Mouse (Mus musculus) brown adipose tissue, adult 24 weeks (tissue): ENCODE data around the gene Olfr1507. TPM values are rescaled to one million over a fixed set of nuclear protein-coding genes. Genes with fewer than 3 reads are reported as not detected.

Source experiments
- H3K27ac ChIP-seq: fragments of 200-500 bp; replicated peaks from 2 replicates; pipeline ENCODE4 v1.5.1; 2012; ENCODE audit warnings: low read depth, mild to moderate bottlenecking, low read length
- H3K4me1 ChIP-seq: fragments of 200-500 bp; 2 replicates; pipeline ENCODE4 v1.6.1; 2012; ENCODE audit warnings: low read length, mixed read lengths; ENCODE audit not compliant: control insufficient read depth, insufficient read depth, insufficient read length
- H3K4me3 ChIP-seq: fragments of 200-500 bp; 2 replicates; pipeline ENCODE4 v1.5.1; 2012; ENCODE audit warnings: low read depth, mild to moderate bottlenecking, low read length, moderate library complexity; ENCODE audit not compliant: insufficient read depth
- polyA plus RNA-seq: library from polyadenylated mRNA; stranded (reverse); fragments of >200 nt; gene quantifications from 2 replicates; pipeline ENCODE4 v1.2.4, GENCODE M21; 2012; ENCODE audit not compliant: missing spikeins, insufficient read depth, insufficient read length

Olfr1507 gene
- not detected in 2 replicates for polyA plus RNA-seq

GRCm38 (mm10) chr14:52495516-52495915, at the start of gene Olfr1507:
Gene Olfr1507 (minus strand): TSS chr14:52495749.
- Histone ChIP-seq H3K4me1 (no peaks in the 10 kb centered on the region), H3K4me3 (no peak within 1 kb of the TSS), H3K27ac (no peak within 1 kb of the TSS)

- no peak overlapping the region for H3K4me3 ChIP-seq
- no peaks in the 10 kb centered on the region for H3K4me1 ChIP-seq
- H3K27ac ChIP-seq: no peak overlapping the region
These were observed 37.8 kb upstream of the Olfr1507 start for GRCm38 (mm10) chr14:52533336-52533735.

GRCm38 (mm10) chr14:52524952-52525351, 29.4 kb upstream of the Olfr1507 start:
- H3K27ac ChIP-seq: no peak overlapping the region
- H3K4me3 ChIP-seq: no peak overlapping the region
- H3K4me1 ChIP-seq: no peaks in the 10 kb centered on the region

GRCm38 (mm10) chr14:52467395-52467794, 28.2 kb downstream of the Olfr1507 start, which contains the start of gene Olfr1508:
Gene Olfr1508 (minus strand): TSS chr14:52467495.
- Histone ChIP-seq H3K4me3 (no peak within 1 kb of the TSS), H3K4me1 (no peaks in the 10 kb centered on the region), H3K27ac (no peak within 1 kb of the TSS)

- Histone ChIP-seq H3K4me1 (no peaks in the 10 kb centered on the region), H3K4me3 (no peak overlapping the region), H3K27ac (no peak overlapping the region)
These were observed 29.8 kb downstream of the Olfr1507 start for GRCm38 (mm10) chr14:52465738-52466137.

- no peaks in the 10 kb centered on the region for H3K4me1 ChIP-seq
- H3K27ac ChIP-seq: no peak overlapping the region
- H3K4me3 ChIP-seq: no peak overlapping the region
These were observed 33.6 kb downstream of the Olfr1507 start for GRCm38 (mm10) chr14:52461928-52462327.

- Histone ChIP-seq H3K4me3 (no peak overlapping the region), H3K4me1 (no peaks in the 10 kb centered on the region)
These were observed 44.4 kb downstream of the Olfr1507 start for GRCm38 (mm10) chr14:52451138-52451537.

GRCm38 (mm10) chr14:52442690-52443089, 52.9 kb downstream of the Olfr1507 start, which contains the start of gene Olfr1509:
Gene Olfr1509 (plus strand): TSS chr14:52442990.
- no peak within 1 kb of the TSS for H3K27ac ChIP-seq
- no peaks in the 10 kb centered on the region for H3K4me1 ChIP-seq
- H3K4me3 ChIP-seq: no peak within 1 kb of the TSS

More at GRCm38 (mm10) chr14:52451138-52451537, 44.4 kb downstream of the Olfr1507 start:
- no peak overlapping the region for H3K27ac ChIP-seq

Other genes with a start within 250 kb of the Olfr1507 start
- 25.0 and 31.7 TPM in 2 replicates for gene Chd8, start 238.0 kb downstream of the Olfr1507 start, polyA plus RNA-seq
- 10.3 and 13.9 TPM in 2 replicates for gene Tox4, start 216.6 kb downstream of the Olfr1507 start, polyA plus RNA-seq
- gene Rab2b, start 216.2 kb downstream of the Olfr1507 start, polyA plus RNA-seq: 12.4 and 21.4 TPM in 2 replicates
- 10.4 and 17.8 TPM in 2 replicates for gene Mettl3, start 190.6 kb downstream of the Olfr1507 start, polyA plus RNA-seq
- 0.52 and 0.92 TPM in 2 replicates for gene Sall2, start 167.0 kb downstream of the Olfr1507 start, polyA plus RNA-seq
- gene Olfr1513, start 139.3 kb downstream of the Olfr1507 start, polyA plus RNA-seq: not detected in 2 replicates
- not detected in 2 replicates for gene Olfr1512, start 116.6 kb downstream of the Olfr1507 start, polyA plus RNA-seq
- gene Olfr1511, start 98.4 kb downstream of the Olfr1507 start, polyA plus RNA-seq: not detected in 2 replicates
- gene Olfr1510, start 81.4 kb downstream of the Olfr1507 start, polyA plus RNA-seq: not detected in 2 replicates
- not detected in 2 replicates for gene Olfr1509, start 52.8 kb downstream of the Olfr1507 start, polyA plus RNA-seq
- not detected in 2 replicates for gene Olfr1508, start 28.3 kb downstream of the Olfr1507 start, polyA plus RNA-seq